In the genomic region with DNA sequence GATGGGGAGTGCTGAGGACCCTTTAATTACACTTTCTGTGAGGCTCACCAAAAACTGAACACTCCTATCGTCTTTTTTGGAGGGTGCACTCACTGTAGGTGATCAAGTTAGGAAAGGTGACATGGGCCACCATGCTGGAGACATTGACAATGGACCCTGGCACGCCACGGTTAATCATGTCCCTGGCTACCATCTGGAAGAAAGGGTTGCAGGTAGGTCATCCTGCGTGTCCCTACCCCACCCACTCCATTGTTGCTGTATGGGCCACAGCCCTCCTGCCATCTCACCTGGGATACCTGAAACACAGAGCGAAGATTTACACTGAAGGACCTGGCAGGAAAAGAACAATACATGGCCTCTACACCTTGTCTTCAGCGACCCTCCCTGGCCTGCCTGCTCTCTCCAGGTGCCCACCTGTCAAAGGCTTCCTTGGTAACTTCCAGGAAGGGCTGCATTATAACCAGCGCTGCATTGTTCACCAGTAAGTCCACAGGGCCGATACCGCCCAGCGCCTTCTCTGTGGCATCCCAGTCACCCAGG, we compare ENCODE assay signal across 20 mouse cellular contexts. TPM values are rescaled to one million over a fixed set of nuclear protein-coding genes. Genes with fewer than 3 reads are reported as not detected.
"Had no signal": no experiment of that assay in that cellular context is flagged by ENCODE, and none has a peak within 500 bp of the region (broad histone marks: within the 10 kb centered on the region; RNA-seq: fewer than 3 reads in every experiment).

No protein-coding gene starts in this region.

- H3K4me3 ChIP-seq: heart, embryonic 10.5 days; heart, embryonic 12.5 days; hindbrain, embryonic 13.5 days; kidney, embryonic 15.5 days; layer of hippocampus, adult 2 months; left cerebral cortex, adult 2 months had no signal

- H3K9ac ChIP-seq: heart, embryonic 12.5 days; hindbrain, embryonic 13.5 days; hindbrain, embryonic 15.5 days; kidney, embryonic 15.5 days; limb, embryonic 12.5 days had no signal

- DNase-seq: gastrocnemius, postnatal 10 days; heart, postnatal 36 days; kidney, adult 11 months; kidney, adult 2 months; kidney, adult 9 months; kidney, postnatal 14 days; kidney, postnatal 36 days; liver had no signal

- H3K9me3 ChIP-seq: heart, embryonic 10.5 days; heart, embryonic 12.5 days; hindbrain, embryonic 13.5 days; hindbrain, embryonic 15.5 days; kidney, embryonic 15.5 days; limb, embryonic 10.5 days; limb, embryonic 12.5 days had no signal

- H3K27ac ChIP-seq: heart, embryonic 10.5 days; hindbrain, embryonic 13.5 days; hindbrain, embryonic 15.5 days; hindbrain, postnatal 0 days; kidney, embryonic 15.5 days; kidney, postnatal 0 days; layer of hippocampus, adult 2 months; left cerebral cortex, adult 2 months had no signal

- H3K27me3 ChIP-seq: hindbrain, embryonic 15.5 days had no signal

- H3K36me3 ChIP-seq: heart, embryonic 10.5 days; heart, embryonic 12.5 days; hindbrain, embryonic 15.5 days; limb, embryonic 10.5 days had no signal

- ATAC-seq: hindbrain, postnatal 0 days had no signal

RNA-seq across cellular contexts. Expression of gene Cbr2, which starts 1.5 kb away (rescaled TPM):
- total RNA-seq: hematopoietic stem cell, adult 5-6 weeks had no signal

RNA-seq across cellular contexts. Expression of gene Rac3, which starts 9.1 kb away (rescaled TPM):
- total RNA-seq: hematopoietic stem cell, adult 5-6 weeks had no signal
